Mouse (Mus musculus) neural tube, embryonic 12.5 days (tissue): ENCODE data around the gene Ptprb. TPM values are rescaled to one million over a fixed set of nuclear protein-coding genes. Genes with fewer than 3 reads are reported as not detected.

Source experiments
- ATAC-seq: fragments of 200-750 bp; cut with Nextera tagmentation; 2 replicates; pipeline ENCODE4 v1.8.0; 2017; ENCODE audit warnings: low read depth, mild to moderate bottlenecking, moderate TSS enrichment, moderate library complexity; ENCODE audit not compliant: low FRiP score
- H3K27ac ChIP-seq: fragments of 300-500 bp; sonication (generic); 2 replicates; pipeline ENCODE4 v1.5.1; 2016
- H3K27me3 ChIP-seq: fragments of 300-500 bp; sonication (generic); replicated peaks from 2 replicates; pipeline ENCODE4 v1.6.1; 2016; ENCODE audit warnings: mild to moderate bottlenecking
- H3K36me3 ChIP-seq: fragments of 300-500 bp; sonication (generic); 2 replicates; pipeline ENCODE4 v1.6.1; 2016; ENCODE audit warnings: mild to moderate bottlenecking
- H3K4me1 ChIP-seq: fragments of 300-500 bp; sonication (generic); 2 replicates; pipeline ENCODE4 v1.6.1; 2016
- H3K4me2 ChIP-seq: fragments of 300-500 bp; sonication (generic); replicated peaks from 2 replicates; pipeline ENCODE4 v1.6.1; 2016; ENCODE audit warnings: mild to moderate bottlenecking
- H3K4me3 ChIP-seq: fragments of 300-500 bp; sonication (generic); 2 replicates; pipeline ENCODE4 v1.5.1; 2016
- H3K9ac ChIP-seq: fragments of 300-500 bp; sonication (generic); 2 replicates; pipeline ENCODE4 v1.6.1; 2016; ENCODE audit warnings: mild to moderate bottlenecking
- H3K9me3 ChIP-seq: fragments of 300-500 bp; sonication (generic); 2 replicates; pipeline ENCODE4 v1.6.1; 2016; ENCODE audit warnings: mild to moderate bottlenecking
- WGBS: fragments of 180-500 bp; shearing (Covaris S2); methylation state at CpG from one replicate; pipeline ENCODE4 v1.1.7; 2016; 5-methylcytosine and 5-hydroxymethylcytosine counted together
- polyA plus RNA-seq: library from polyadenylated mRNA; unstranded; fragments of >200 nt; fragmentation: Nextera tagmentation; extraction: Ambion mirVana; gene quantifications from 2 replicates; pipeline ENCODE4 v1.2.1, GENCODE M21; 2016

The Ptprb gene
- 3.8 and 4.3 TPM in 2 replicates for polyA plus RNA-seq

DNA sequence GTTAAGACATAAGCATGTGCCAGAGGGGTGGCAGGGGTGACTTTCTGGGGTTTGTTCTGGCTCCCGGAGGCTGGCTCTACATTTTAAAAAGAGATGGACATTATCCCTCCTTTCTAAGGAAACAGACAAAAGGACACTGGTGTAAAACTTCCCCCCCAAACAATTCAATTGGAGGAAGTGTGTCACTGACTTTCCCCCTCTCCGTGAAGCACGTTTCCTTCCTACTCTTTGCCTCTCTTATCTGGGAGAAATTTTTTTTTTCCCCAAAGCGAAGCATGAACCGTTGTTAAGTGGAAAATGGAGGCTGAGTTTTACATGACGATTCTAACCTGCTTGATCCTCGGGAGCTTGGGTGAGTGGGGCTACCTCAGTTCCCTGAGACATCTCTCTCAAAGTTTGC is at the start of gene Ptprb:
Gene Ptprb (plus strand): TSS at position 244 of the 400 bp plus-strand sequence.
- Histone ChIP-seq H3K9ac (no peak within 1 kb of the TSS), H3K9me3 (no peaks in the 10 kb centered on the region), H3K4me2 (no peak within 1 kb of the TSS), H3K4me1 (no peaks in the 10 kb centered on the region), H3K4me3 (no peak within 1 kb of the TSS), H3K27me3 (no peaks in the 10 kb centered on the region), H3K36me3 (no peaks in the 10 kb centered on the region), H3K27ac (no peak within 1 kb of the TSS)
- ATAC-seq = no peak
- WGBS = 78% methylated on average over 7 of the region's 7 CpGs

GRCm38 (mm10) chr10:116235299-116235698 is 40.0 kb upstream of the Ptprb start:
- Histone ChIP-seq H3K36me3 (no peaks in the 10 kb centered on the region), H3K4me3 (no peak overlapping the region), H3K27me3 (no peaks in the 10 kb centered on the region), H3K9me3 (no peaks in the 10 kb centered on the region), H3K4me2 (no peak overlapping the region), H3K4me1 (no peaks in the 10 kb centered on the region), H3K9ac (no peak overlapping the region), H3K27ac (no peak overlapping the region)
- 69% methylated on average over 5 of the region's 5 CpGs for WGBS
- no peak for ATAC-seq

DNA sequence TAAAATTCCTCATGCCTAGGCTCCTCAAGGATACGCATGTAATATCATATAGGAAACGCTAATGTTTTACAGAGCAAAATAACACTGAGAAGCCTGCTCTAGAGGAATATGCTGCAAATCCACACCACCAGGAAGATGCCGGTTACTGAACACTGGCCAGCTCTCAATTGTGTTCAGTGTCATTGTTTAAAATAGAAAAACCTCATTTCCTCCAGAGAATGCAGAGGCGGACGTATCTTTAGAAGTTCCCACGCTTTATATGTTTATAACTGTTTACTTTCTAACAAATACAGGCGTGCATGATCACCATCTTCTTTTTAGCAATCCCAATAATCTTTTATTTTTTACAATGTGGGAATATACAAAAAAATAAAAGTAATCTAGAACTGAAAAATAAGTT is 33.1 kb upstream of the Ptprb start:
- Histone ChIP-seq H3K9ac (no peak overlapping the region), H3K4me2 (no peak overlapping the region), H3K9me3 (no peaks in the 10 kb centered on the region), H3K4me1 (no peaks in the 10 kb centered on the region), H3K27ac (no peak overlapping the region), H3K4me3 (no peak overlapping the region), H3K36me3 (no peaks in the 10 kb centered on the region), H3K27me3 (no peaks in the 10 kb centered on the region)
- 79% methylated on average over 7 of the region's 7 CpGs for WGBS
- ATAC-seq = no peak

GRCm38 (mm10) chr10:116243373-116243772 is 31.9 kb upstream of the Ptprb start:
- 58% methylated on average over 7 of the region's 7 CpGs for WGBS
- H3K36me3 ChIP-seq = no peaks in the 10 kb centered on the region
- no peak overlapping the region for H3K27ac ChIP-seq
- H3K9me3 ChIP-seq = no peaks in the 10 kb centered on the region
- H3K9ac ChIP-seq = no peak overlapping the region
- H3K27me3 ChIP-seq = no peaks in the 10 kb centered on the region
- no peak overlapping the region for H3K4me3 ChIP-seq
- no peak for ATAC-seq
- no peak overlapping the region for H3K4me2 ChIP-seq
- no peaks in the 10 kb centered on the region for H3K4me1 ChIP-seq

GRCm38 (mm10) chr10:116245632-116246031 is 29.7 kb upstream of the Ptprb start:
- Histone ChIP-seq H3K9me3 (no peaks in the 10 kb centered on the region), H3K4me1 (no peaks in the 10 kb centered on the region), H3K36me3 (no peaks in the 10 kb centered on the region), H3K27me3 (no peaks in the 10 kb centered on the region), H3K27ac (no peak overlapping the region), H3K4me3 (no peak overlapping the region), H3K9ac (no peak overlapping the region), H3K4me2 (no peak overlapping the region)
- no peak for ATAC-seq
- 86% methylated on average over 2 of the region's 2 CpGs for WGBS

GRCm38 (mm10) chr10:116252668-116253067 is 22.7 kb upstream of the Ptprb start:
- Histone ChIP-seq H3K9ac (no peak overlapping the region), H3K27me3 (no peaks in the 10 kb centered on the region), H3K4me1 (no peaks in the 10 kb centered on the region), H3K4me2 (no peak overlapping the region), H3K9me3 (no peaks in the 10 kb centered on the region), H3K36me3 (no peaks in the 10 kb centered on the region), H3K4me3 (no peak overlapping the region), H3K27ac (no peak overlapping the region)
- WGBS = 90% methylated on average over 7 of the region's 7 CpGs
- ATAC-seq = no peak

DNA sequence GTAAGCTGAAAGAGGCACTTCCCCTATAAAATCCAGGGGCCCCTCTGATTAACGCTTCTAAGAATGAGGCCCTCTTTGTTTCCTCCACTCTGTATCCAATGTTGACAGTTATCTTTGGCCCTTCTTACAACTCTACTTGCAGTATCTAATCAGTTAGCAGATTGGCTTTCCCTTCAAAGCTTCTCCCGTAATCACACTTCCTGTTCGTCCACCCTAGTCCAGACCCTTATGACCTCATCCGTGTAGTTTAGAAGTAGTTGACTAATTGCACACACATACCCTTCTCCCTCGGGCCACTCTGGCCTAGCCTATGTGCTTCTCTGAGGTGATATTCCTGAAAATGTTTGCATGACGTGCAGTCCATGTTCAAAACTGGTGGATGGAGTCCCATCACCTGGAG is 21.4 kb upstream of the Ptprb start:
- Histone ChIP-seq H3K9me3 (no peaks in the 10 kb centered on the region), H3K36me3 (no peaks in the 10 kb centered on the region), H3K4me2 (no peak overlapping the region), H3K4me3 (no peak overlapping the region), H3K9ac (no peak overlapping the region), H3K4me1 (no peaks in the 10 kb centered on the region), H3K27me3 (no peaks in the 10 kb centered on the region), H3K27ac (no peak overlapping the region)
- ATAC-seq = no peak
- WGBS = 76% methylated on average over 6 of the region's 6 CpGs

DNA sequence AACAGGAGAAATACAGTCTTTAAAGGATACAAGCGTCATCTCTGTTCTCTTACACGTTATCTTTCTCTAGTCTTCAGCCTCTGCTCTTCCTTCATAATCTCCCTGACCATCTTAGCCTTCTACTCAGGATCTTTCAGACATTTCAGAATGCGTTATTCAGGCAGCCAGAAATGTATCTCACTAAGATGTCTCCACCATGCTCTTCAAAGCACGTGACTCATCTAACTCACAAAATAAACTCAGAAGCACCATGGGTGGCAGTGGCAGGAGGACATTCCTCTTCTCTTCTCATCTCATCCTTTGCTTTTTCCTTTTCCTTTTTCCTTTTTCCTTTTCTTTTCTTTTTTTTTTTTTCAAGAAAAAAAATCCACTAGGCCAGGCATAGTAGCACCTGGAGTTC is 16.0 kb upstream of the Ptprb start:
- 86% methylated on average over 4 of the region's 4 CpGs for WGBS
- no peak for ATAC-seq
- H3K9ac ChIP-seq = no peak overlapping the region
- no peak overlapping the region for H3K27ac ChIP-seq
- no peaks in the 10 kb centered on the region for H3K27me3 ChIP-seq
- no peaks in the 10 kb centered on the region for H3K4me1 ChIP-seq
- no peak overlapping the region for H3K4me2 ChIP-seq
- no peaks in the 10 kb centered on the region for H3K9me3 ChIP-seq
- no peaks in the 10 kb centered on the region for H3K36me3 ChIP-seq
- no peak overlapping the region for H3K4me3 ChIP-seq

DNA sequence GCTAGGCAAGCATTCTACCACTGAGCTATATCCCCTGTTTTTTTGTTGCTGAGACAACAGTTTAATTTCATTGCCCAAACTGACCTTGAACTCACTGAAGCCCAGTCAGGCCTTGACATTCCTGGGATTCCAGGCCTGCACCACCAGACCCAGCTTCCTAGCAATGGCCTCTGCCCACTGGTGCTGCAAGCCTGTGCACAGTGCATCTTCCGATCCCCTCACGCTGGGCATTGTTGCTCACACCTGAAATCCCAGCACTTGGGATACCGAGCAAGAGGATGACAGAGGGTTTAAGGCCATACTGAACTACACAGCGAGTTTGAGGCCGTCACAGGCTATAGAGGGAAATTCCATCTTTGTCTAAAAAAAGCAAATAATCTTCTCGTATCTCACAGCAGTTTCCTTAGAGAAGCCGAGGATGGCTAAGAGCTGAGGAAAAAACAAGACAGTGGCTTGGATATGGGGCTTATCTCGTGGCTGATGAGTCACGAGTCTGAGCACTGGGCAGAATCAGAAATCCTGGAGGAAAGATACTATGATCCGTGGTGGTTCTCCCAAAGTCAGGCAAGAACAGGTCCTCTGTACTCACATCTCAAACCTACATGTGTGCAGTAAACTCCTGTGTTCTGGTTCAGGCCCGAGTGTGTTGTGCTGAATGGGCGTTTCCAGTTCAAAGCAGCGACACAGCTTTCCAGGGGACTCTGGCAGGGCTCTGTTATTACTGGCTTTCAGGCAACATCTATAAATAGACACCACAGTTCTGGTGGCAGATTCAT is 14.5 kb upstream of the Ptprb start:
- ATAC-seq = no peak
- Histone ChIP-seq H3K36me3 (no peaks in the 10 kb centered on the region), H3K4me2 (no peak overlapping the region), H3K27me3 (no peaks in the 10 kb centered on the region), H3K9ac (no peak overlapping the region), H3K4me3 (no peak overlapping the region), H3K4me1 (no peaks in the 10 kb centered on the region), H3K27ac (no peak overlapping the region), H3K9me3 (no peaks in the 10 kb centered on the region)
- WGBS = 78% methylated on average over 13 of the region's 13 CpGs

- ATAC-seq = no peak
- no peak overlapping the region for H3K9ac ChIP-seq
- no peaks in the 10 kb centered on the region for H3K4me1 ChIP-seq
- WGBS = 86% methylated on average over 5 of the region's 5 CpGs
- no peak overlapping the region for H3K27ac ChIP-seq
- H3K4me3 ChIP-seq = no peak overlapping the region
- no peaks in the 10 kb centered on the region for H3K36me3 ChIP-seq
- no peaks in the 10 kb centered on the region for H3K27me3 ChIP-seq
- no peak overlapping the region for H3K4me2 ChIP-seq
- H3K9me3 ChIP-seq = no peaks in the 10 kb centered on the region
Measured at GRCm38 (mm10) chr10:116261559-116261958, 13.8 kb upstream of the Ptprb start.

DNA sequence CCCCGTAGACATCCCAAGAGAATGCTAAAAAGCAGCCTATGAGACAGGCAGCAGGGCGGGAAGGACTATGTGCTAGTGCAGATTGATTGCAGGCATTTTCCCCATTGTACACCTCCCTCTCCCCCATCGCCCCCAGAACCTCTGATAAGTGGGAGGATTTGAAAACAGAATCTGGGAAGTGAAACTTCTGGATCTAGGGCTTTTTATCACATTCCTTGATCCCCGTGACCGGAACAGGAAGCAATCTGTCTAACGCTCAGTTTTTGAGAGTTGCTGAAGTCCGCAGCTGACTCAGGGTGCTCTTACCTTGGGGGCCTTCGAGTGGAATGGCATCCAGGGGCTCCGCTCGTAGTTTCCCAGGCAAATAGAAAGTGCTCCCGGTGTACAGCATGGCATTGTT is 10.8 kb upstream of the Ptprb start:
- no peak for ATAC-seq
- Histone ChIP-seq H3K4me2 (no peak overlapping the region), H3K27ac (no peak overlapping the region), H3K36me3 (no peaks in the 10 kb centered on the region), H3K4me1 (no peaks in the 10 kb centered on the region), H3K4me3 (no peak overlapping the region), H3K9me3 (no peaks in the 10 kb centered on the region), H3K27me3 (no peaks in the 10 kb centered on the region), H3K9ac (no peak overlapping the region)
- WGBS = 80% methylated on average over 11 of the region's 11 CpGs

DNA sequence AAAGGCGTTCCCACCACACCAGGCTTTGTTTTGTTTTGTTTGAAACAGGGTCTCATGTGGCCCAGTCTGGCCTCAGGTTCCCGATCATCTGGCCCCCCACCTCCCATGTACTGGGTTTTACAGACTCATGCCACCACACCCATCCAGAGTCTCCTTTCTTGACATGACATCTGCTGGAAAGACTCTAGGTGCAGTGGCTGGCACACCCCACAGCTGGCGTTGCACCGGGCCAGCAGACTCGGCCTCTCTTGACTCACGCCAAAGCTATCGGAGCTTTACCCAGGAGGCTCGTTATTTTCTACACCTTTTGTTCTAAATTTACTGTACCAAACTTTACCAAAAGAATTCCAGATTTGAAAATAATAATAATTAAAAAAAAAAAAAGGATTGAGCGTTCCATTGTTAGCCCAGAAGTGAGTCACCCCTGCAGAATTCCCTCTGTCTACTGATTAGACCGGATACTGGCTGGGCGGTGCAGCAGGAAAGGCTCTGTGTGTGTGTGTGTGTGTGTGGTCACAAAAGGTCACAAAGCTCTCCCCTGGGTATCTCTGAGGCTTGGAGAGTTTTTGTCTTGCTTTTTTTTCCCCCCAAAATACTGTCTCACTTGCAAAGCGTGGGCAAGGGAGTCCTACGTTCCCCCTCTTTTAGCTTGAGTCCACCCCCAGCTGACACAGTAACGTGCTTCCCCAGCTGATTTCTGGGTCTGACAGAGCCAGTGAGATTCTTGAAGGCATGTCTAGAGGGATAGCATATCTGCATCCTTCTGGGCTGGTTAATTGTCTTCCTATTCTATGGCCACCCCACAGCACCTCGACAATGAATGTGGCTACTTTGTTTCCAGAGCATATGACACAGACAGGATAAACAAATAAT is 8.5 kb upstream of the Ptprb start:
- Histone ChIP-seq H3K9ac (no peak overlapping the region), H3K36me3 (no peaks in the 10 kb centered on the region), H3K4me2 (no peak overlapping the region), H3K27me3 (no peaks in the 10 kb centered on the region), H3K4me1 (no peaks in the 10 kb centered on the region), H3K27ac (no peak overlapping the region), H3K9me3 (no peaks in the 10 kb centered on the region), H3K4me3 (no peak overlapping the region)
- ATAC-seq = no peak
- 85% methylated on average over 15 of the region's 15 CpGs for WGBS
